Mouse (Mus musculus): ENCODE results near the gene Lrba. TPM values are rescaled to one million over a fixed set of nuclear protein-coding genes. Genes with fewer than 3 reads are reported as not detected.

Lrba gene
- total RNA-seq, 2 experiments from 2014 or later, result 17.6 to 20.4 TPM

- no peak for DNase-seq
Observed at GRCm38 (mm10) chr3:86253791-86254190, 29.3 kb downstream of the Lrba start.

DNA sequence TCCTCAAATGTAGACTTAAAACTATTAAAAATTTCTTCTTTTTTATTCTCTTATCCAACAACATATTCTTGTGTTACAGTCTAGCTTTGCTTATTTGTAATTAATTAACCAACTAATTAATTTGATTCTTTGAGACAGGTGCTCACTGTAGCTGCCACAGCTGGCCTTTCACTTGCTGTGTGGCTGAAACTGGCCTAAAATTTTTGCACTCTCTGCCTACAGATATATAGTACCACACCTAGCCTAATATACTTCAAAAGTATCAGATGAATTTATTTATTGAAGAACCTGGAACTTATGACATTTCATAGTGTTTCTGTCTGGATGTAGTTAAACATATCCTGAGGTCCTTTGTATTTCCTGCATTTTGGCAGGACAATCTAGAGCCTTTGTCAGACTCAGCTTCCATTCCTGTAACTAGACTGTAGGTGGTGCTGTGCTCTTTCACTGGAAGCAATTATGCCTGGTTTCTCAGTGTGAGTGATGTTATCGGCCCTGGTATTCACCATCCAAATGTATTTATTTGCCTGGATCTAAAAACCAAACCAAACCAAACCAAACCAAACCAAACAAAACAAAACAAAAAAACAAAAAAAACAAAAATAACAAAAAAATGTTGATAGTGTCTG lies 43.7 kb downstream of the Lrba start:
- DNase-seq, result no peak

- no peak for DNase-seq
Observed at GRCm38 (mm10) chr3:86275651-86276050, 51.2 kb downstream of the Lrba start.

DNA sequence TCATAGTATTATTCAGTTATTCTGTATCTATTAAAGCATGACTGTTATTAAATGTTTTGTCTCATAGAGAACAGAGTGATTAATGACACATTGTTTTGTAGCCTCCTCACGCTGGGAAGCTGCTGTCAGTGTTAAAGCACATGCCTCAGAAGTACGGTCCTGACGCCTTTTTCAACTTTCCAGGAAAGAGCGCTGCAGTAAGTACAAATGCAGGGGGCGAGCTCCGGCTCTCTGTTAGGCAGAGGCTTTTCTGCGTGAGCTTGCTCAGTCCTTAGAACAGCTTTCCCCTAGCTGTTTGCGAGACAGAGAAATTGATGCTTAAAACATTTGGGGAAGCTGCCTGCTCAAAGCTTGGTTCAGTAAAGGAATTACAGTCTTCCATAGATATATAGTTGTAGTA lies 66.8 kb downstream of the Lrba start:
- no peak for DNase-seq

- no peak for DNase-seq
Observed at GRCm38 (mm10) chr3:86294866-86295265, 70.4 kb downstream of the Lrba start.

DNA sequence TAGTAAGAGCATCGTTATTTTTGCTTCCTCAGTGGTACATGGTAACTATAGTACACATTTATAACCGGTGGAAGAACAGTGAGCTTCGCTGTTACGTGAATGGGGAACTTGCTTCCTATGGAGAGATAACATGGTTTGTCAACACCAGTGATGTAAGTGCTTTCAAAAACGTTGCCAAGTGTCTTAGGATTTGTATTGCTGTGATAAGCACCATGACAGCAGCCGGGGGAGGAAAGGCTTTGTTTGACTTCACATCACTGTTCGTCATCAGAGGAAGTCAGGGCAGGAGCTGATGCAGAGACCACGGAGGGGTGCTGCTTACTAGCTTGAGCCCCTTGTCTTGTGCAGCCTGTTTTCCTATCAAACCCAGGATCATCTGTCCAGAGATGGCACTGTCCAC lies 71.7 kb downstream of the Lrba start:
- no peak for DNase-seq

DNA sequence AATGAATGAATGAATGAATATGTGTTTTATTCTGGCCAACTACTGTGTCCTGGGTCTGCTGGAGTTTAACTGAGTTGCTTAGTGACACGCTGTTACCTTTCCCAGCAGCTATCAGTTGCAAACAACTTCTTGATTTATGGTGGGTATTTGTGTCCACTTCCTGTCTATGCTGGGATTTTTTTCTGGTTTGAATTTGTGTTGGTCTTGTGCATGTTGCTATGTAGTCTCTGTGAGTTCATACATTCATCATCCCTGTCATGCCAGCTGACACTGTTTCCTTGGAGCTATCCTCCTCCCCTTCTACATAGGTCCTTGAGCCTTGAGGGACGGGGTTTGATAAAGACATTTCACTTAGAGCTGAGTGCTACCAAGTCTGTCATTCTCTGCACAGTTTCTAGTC lies 84.4 kb downstream of the Lrba start:
- no peak for DNase-seq

- DNase-seq, result no peak
Observed at GRCm38 (mm10) chr3:86310216-86310615, 85.7 kb downstream of the Lrba start.

DNA sequence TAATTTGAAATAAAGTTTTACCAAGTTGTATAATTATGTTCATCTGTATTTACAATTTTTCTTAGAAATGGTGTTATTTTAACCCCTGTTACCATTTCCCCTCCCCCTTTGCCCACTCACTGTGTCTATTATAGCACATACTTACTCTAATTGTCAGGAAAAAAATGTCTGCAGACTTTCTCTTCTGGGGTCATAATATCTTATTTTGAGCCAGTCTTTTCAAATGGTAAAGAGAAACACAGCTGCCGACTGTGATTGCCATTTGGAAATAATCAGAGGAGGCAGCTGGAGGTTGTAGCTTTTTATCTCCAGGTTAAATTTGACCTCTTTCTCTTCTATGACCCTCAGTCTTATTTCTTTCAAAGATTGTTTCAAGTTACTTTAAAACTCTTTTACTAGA lies 86.9 kb downstream of the Lrba start:
- DNase-seq, result no peak

DNA sequence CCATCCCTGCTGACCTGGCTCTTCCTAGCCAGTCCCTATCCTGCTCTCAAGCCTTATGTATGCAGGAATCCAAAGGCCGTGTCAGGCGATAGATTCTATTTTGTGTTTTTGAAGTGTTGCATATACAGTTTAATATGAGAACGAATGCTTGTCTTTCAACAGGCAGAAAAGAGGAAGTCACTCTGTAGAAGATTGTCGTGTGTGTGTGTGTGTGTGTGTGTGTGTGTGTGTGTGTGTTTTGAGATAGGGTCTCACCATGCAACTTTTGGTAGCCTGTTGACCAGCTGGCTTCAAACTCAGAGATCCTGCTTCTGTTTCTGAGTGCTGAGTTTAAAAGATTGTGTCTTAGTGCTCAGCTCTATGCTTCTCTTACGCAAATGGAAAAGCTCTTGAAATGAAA lies 93.2 kb downstream of the Lrba start:
- DNase-seq, result no peak

GRCm38 (mm10) chr3:86328531-86328930 lies 104.1 kb downstream of the Lrba start:
- DNase-seq, result no peak

DNA sequence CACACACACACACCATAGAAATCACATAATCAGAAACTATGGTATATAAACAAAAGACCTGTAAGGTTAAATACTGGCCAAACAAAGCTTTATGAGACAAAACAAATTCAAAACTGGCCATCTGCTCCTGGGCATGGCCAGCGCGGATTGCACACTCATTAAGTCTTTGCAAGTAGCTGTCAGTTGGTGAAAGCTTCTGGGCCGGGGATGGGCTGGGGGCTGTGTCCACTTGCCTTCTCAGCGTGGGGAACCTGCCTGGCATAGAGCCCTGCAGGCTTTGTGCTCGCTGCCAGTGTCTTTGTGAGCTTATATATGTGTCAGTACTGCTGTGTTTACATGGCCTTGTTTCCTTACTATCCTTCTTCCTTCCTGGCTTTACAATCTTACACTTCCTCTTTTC lies 118.8 kb downstream of the Lrba start:
- no peak for DNase-seq

GRCm38 (mm10) chr3:86362486-86362885 lies 138.0 kb downstream of the Lrba start:
- DNase-seq, result no peak

DNA sequence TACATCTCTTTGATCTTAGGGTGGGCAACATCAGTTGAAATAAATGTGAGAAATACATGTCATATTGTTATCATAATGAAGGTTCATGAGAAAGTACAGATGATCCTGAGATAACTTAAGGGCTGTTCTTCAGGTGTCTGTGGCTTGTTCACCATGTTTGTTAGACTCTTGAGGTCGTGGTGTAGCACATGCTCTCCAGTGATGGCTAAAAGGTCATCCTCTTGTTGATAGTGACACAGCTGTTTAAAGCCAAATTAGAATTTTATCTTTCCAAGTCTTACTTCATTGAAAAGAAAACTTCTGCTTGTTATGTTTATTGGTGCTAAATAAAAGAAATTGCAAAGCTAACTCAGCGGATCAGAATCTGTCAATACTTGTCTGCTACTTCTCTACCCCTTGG lies 147.0 kb downstream of the Lrba start:
- DNase-seq, result no peak

DNA sequence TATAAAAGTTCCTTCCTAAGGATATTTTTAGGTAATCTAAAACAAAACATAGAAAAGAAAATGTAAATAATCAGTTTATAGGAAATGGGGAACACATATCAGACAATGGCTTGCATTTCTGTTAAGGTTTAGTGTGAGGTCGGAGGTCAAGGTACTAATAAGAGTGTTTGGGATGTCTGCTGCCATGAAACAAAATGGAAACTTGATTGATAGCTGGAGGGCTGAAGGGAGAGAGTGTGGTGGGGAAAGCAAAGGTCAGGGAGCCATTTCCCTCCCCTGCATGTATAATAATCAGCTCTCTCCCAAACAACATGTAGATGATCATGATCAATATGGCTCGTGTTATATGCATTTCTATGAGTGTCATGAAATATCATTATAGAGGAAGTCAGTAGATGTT lies 150.8 kb downstream of the Lrba start:
- DNase-seq, result no peak

- DNase-seq, result no peak
Observed at GRCm38 (mm10) chr3:86382557-86382956, 158.1 kb downstream of the Lrba start.

- DNase-seq, result no peak
Observed at GRCm38 (mm10) chr3:86385047-86385446, 160.6 kb downstream of the Lrba start.

DNA sequence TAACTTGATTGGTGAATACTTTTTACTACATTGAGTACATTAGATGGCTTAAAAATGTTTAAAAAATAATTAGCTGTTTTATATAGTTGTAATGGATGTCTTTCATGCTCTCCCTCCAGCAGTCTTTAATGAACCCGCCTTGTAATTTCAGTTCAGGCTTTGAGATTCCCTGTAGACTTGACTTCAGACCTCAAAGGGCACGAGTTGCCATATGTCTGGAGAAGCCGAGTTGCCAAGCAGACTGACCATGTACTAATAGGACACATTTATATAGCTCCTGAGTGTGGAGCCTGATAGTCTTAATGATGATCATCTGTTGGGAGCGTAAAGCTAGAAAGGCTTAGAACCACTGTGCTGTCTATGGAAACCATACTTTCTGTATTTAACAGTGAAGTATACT lies 161.8 kb downstream of the Lrba start:
- DNase-seq, result no peak

DNA sequence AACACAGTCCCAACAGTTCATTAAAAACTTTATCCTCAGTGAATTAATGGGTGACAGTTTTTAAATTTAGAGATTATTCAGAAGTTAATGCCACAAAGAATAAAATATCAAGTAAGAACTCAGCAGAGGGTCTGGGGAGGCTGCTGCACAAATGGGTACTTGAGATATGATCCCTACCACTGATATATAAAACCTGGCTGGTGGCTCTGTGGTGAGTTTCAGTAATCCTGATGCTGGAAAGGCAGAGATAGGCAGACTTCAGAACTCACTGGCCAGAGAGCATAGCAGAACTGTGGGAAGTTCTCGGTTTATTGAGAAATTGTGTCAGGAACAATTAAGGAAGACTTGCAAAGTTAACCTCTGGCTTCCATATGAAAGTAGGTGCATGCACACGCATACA lies 199.3 kb downstream of the Lrba start:
- DNase-seq, result no peak

DNA sequence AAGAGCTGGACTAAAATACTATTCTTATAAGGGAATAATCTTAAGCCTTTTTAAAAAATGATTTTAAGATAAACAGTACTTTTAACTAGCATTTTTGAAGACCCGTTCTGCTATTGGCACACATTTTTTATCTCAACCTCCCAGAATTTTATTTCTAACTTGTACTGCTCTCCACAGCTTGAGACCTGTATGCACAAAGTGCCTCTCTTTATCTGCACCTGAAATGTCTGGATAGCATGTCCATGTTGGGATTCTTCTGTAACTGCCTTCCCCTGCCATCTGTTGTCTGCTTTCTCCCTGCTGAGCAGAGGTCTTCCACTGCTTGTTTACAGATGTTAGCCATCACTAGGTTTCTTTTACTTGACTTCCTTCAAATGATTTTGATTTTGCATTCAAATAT lies 202.3 kb downstream of the Lrba start:
- no peak for DNase-seq

DNA sequence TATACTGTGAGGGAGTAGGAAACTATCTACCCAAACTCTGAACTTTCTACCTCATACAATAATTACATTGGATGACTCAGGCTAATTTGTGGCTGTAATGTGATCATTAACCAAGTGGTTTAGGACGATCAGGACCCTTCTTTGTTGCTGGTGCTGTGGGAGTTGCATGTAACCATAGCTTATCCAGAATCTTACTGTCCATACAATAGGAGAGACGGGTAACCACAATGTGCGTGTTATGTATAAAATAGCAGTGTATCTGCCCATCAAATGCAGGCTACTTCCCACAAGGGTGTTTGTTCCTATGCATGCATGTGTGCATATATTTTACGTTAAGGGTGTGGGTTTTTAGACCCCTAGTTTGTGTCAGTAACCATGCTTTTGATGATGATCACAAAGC lies 219.0 kb downstream of the Lrba start:
- no peak for DNase-seq

DNA sequence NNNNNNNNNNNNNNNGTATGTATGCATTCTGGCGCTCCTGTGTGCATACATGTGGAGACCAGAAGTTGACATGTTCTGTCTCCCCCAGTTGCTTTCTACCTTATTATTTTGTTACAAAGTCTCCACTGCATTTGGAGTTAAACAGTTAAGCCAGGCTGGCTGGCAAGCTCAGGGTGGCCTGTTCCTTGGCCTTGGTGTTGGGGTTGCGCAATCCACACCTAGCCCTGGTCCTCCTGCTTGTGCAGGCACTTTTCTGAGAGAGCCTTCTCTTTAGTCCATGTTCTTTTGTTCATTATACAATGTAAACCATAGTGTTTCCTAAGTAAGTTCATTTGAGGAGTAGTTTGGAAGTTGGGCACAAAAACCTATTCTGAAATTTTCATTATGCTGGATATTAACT lies 226.7 kb downstream of the Lrba start:
- no peak for DNase-seq

DNA sequence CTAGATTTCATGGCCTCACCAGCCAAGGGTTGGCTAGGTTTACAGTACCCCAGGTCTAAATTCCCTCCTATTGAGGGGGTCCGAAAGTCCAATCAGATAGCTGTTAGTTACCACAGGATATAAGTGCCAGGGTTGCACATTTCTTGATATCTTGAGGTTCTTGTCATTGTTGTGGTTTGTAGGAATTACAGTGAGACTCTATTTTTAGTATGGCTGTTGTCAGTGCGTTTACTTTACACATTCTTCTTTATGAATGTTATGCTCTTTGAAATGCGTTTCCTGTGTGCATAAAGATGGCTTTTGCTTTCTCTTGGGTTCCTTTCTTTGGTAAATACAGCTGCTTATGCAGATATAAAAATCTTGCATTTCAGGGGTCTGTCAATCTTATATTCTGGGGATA lies 237.1 kb downstream of the Lrba start:
- DNase-seq, result no peak

- DNase-seq, result no peak
Observed at GRCm38 (mm10) chr3:86489992-86490391, 265.5 kb downstream of the Lrba start.

DNA sequence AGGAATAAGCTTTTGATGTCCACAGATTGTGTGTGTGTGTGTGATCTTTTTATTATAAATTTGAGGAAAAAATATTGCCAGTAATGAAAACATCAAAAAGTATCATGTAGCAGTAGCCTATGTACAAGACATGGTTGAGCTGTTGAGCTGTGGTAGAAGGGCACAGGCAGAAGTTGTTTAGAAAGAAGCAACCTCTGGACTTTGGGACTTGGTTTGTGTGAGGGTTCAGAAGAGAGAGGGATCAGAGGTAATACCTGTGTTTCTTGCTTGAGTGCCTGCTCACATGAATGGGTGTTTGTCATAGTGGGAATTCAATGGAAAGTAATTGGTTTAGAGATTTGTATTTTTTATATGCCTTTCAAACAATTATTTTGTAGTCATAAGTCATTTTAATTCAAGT lies 276.1 kb downstream of the Lrba start:
- no peak for DNase-seq

Data from gastrocnemius, postnatal 25 days (tissue).